Mouse (Mus musculus) urinary bladder, postnatal 4 days (tissue): ENCODE results near the gene Tfrc.

Experiments
- DNase-seq, 2 experiments: peaks; one replicate each; pipeline ENCODE4 v3.0.0; 2021 to 2022; ENCODE audit warnings: low spot score in 2 of 2

Gene Tfrc

GRCm38 (mm10) chr16:32646014-32646413, 37.3 kb downstream of the Tfrc start:
- no peak for DNase-seq

DNA sequence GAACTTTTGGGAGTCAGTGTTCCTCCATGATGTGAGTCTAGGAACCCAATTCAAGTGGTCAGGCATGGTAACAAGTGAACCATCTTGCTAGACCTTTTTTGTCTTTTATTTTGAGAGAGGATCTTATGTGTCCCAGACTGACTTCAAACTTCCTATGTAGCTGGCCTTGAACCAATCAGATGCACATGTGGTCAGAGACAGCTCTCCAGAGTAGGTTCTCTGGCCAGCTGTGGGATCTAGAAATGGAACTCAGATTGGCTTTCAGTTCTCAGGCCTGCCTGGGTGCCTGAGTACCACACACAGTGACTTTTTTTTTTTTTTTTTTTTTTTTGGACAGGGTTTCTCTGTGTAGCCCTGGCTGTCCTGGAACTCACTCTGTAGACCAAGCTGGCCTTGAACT, 39.0 kb downstream of the Tfrc start:
- no peak for DNase-seq

DNA sequence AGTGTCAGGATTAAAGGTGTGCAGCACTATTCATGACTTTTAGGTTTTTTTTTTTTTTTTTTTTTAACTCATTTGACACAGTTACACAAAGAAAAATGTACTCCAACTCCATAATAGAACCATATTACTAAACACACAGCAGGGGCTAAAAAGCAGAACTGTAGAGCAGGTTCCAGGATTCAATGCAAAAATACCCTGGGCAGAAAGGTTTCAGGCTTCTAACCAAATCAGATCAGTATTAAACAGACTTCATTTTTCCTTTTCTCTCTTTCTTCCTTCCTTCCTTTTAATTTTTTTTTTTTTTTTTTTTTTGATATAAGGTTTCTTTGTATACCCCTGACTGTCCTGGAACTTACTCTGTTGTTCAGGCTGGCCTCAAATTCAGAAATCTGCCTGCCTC, 41.7 kb downstream of the Tfrc start:
- DNase-seq: no peak

DNA sequence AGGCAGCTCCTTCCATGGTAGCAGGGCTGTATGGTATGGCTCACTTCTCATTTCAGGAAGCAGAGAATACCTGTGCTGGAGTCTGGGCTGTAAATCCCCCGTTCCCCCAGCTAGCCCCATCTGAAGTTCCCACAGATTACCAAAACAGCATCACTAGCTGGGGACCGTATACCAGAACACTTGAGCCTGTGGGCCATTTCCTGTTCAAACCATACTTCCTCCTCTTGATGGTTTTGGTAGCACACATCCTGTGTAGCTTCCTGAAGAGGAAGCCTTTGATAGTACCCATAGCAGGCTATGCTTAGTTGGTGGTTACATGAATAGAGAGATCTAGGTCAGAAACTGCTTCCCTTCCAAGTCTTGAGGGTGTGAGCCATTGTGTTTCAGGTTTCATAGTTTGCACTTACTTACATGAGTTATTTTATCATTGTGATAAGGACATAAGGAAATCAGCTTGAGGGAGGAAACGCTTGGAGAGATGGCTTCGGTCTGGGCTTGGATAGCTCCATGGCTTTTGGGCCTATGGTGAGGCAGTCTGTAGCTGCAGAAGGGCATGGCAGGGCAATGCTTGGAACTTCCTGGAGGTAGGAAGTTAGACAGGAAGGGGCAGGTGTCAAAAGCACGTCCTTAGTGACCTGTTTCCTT, 42.4 kb downstream of the Tfrc start:
- DNase-seq: no peak

- DNase-seq: no peak
These were observed 45.5 kb downstream of the Tfrc start for GRCm38 (mm10) chr16:32654071-32654733.

DNA sequence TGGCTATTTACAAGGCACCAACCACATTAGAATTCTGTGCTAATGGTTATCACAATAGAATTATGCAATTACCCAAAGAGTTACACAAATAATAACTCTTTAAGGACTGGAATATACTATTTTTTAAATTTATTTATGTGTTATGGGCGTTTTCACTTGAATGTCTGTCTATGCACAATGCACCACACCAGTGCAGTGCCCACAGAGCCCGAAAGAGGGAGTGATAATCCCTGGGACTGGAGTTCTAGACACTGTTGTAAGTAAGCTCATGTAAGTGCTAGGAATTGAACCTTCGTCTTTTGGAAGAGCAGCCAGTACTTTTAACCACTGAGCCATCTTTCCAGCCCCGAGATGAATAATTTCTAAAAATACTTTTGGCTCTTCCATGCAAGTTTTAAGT, 46.8 kb downstream of the Tfrc start:
- no peak for DNase-seq

GRCm38 (mm10) chr16:32656321-32656720, 47.6 kb downstream of the Tfrc start:
- DNase-seq: no peak

DNA sequence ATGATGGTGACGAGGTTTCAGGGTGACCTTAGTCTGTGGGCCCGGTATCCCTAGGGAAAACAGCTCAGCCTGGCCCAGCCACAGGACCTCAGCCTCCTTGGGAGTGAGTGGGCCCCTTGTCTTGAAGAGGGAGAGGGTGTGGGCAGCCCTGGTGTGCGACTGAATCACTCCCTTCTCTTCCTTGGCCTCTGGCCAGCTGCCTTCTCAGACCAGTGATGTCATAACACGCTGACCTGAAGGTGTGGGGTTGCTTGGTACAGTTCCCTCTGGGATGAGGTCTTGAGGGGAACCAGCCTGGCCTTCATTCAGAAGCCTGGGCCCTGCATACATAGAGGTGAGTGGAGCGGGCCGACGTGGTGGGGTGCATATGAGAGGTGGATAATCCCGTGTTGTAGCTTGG, 48.1 kb downstream of the Tfrc start:
- peak in 1 of 2 experiments; percentile 47 for DNase-seq

DNA sequence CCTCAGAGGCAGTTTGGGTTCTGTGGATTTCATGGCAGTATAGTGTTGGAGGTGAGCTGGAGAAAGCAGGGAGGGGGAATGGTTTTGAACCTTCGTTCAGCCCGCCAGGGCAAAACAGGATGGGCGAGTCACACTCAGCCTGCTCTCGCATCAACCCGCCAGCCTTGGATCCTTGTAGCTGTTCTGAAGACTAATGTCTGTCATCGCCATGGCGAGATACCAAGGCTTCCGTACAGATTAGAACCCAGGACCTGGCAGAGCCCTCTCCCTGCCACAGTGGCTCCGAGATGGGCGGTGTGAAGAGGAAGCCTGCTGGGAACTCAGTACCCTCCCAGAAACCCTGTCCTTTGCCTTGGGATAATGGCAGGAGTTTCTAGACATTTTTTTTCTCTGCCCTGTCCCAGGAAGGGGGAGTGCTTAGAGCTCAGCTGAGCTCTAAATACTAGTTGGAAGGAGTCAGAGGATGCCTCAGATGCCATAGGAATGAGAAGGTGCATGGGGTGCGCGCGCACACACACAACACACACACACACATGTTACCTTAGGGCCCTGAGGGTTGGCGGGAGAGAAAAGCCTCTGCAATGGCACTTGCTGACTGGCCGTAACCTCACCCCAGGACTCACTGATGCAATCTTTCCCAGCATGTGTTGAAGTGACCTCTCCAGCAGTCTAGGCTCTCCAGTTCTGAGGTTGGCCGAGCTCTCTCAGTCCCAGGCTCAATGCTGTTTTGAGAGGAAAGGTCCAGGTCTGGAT, 49.0 kb downstream of the Tfrc start:
- DNase-seq: no peak

DNA sequence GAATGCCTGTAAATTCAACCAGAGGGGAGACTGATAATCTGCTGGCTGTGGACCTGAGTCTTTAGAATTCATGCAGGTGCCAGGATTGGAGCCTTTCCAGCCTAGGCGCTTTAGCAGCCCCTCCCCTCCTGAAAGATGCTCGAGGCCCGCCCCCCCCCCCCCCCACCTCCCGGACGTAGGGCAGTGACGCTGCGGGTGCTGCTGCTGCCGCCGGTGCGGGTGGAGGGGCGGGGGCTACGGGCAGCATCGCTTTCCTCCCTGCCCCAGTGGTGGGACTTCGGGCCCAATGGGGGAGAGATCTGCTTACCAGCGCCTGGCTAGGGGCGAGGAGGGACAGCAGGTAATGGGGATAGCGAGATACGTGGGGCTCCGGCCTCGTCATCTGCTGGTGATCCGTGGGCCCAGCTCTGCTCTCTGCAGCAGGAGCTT, 50.0 kb downstream of the Tfrc start:
- DNase-seq: no peak

- DNase-seq: peak in 1 of 2 experiments; percentile 48
These were observed 50.7 kb downstream of the Tfrc start for GRCm38 (mm10) chr16:32659385-32659784.

DNA sequence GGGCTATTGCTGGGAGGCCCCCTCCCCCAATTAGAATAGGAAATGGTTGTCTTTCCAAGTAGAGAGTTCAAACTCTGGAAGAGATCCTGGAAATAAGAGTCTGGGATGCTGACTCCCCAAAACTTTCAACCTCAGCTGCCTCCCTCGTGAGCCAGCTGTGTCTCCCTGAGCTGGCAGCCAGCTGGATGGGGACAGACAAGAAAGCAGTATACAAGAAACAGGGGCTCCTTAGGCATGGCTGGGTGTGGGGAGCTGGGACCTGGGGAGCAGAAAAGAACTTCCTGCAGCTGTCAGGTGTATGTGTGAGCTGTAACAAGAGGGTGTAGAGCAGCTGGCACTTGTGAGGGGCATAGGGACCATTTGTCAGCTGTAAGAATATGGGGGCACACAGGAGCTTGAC, 51.4 kb downstream of the Tfrc start:
- DNase-seq: no peak

- peak in 1 of 2 experiments; percentile 65 for DNase-seq
These were observed 52.0 kb downstream of the Tfrc start for GRCm38 (mm10) chr16:32660557-32661321.

DNA sequence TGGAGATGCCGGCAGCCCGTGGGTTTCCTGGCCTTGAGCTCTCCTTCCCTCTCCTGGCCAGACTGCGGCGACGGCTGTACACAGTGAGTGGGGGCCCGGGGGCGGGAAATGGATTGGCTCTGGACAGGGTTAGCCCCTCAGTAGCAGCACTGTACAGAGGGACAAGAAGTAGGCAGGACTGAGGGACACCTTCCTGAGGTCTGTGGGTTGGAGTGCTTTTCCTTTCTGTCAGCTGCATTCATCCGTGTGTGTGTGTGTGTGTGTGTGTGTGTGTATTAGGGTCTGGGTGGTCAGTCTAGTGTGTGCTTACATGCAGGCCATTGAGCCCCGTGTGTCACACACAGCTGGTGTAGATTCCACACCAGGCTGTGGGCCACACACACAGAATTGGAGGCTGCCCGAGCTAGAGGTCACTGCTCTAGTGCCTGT, 52.8 kb downstream of the Tfrc start:
- no peak for DNase-seq

DNA sequence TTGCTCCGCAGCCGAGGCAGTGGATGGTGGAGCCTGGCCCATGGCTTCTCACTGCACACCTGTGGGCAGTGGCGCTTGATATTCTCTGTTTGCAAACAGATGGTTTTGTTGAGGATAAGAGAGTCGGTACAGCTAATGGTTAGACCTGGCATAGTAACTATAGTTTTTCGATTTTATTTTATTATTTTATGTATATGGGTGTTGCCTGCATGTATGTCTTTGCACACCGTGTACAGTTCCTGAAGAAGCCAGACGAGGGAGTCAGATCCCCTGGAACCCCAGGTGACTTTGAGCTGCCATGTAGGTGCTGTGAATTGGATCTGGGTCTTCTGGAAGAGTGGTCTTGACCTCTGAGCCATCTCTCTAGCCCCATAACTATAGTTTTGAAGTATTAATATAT, 53.7 kb downstream of the Tfrc start:
- DNase-seq: no peak

DNA sequence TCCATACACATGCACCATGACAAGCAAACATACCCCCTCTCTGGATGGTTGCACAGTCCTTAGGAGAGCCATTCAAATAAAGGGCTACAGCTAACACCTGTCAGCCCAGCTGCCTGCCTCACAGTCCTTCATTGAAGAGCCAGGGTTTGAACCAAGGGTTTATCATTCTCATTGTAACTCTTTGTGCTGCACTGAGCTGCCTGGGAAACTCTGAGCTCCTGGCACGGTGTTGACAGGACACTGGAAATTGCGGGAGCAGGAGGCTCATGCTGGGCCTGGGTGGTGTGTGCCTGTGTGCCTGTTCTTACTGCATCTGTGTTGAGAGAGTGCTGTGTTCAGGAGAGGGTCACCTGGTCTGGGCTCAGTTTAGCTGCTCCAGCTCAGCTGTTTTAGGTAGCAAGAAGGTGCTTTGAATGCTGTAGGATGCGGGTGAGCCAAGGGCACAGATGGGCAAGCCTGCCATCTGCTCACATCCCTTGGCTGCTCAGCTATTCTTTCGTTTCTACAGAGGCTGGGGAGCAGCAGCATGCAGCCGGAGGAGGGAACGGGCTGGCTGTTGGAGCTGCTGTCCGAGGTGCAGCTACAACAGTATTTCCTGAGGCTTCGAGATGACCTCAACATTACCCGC, 54.6 kb downstream of the Tfrc start:
- DNase-seq: no peak

DNA sequence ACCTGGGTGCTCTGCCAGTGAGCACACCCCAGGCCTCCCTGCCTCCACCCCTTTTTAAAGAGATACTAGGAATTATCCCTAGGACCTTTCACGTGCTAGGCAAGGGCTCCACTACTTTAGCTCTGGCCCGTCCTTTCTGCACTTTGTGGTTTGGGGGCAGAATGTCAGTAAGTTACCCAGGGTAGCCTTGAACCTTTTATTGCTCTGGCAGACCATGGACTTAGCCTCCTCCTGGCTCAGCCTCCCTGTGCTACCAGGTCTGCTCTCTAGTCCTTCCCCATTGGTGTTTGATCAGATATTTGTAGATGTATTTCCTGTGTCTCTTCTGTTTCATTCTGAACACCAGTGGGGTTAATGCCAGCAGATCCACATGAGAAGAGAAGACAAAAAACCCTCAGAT, 55.5 kb downstream of the Tfrc start:
- no peak for DNase-seq

- DNase-seq: no peak
These were observed 57.3 kb downstream of the Tfrc start for GRCm38 (mm10) chr16:32665851-32666665.

- DNase-seq: no peak
These were observed 58.2 kb downstream of the Tfrc start for GRCm38 (mm10) chr16:32666671-32667551.

GRCm38 (mm10) chr16:32667552-32667872, 58.8 kb downstream of the Tfrc start:
- no peak for DNase-seq
